ENCODE assay signal across 19 mouse cellular contexts in genomic region chr5:123201987-123202386, GRCm38 (mm10). TPM values are rescaled to one million over a fixed set of nuclear protein-coding genes. Genes with fewer than 3 reads are reported as not detected.
A peak's percentile ranks its signal among the peaks of the same experiment; 100 is the strongest.
DNase-seq lines count a peak whose midpoint lies in the region; ATAC-seq lines count a peak whose summit lies in the region.
"Had no signal": no experiment of that assay in that cellular context is flagged by ENCODE, and none has a peak within 500 bp of the region (broad histone marks: within the 10 kb centered on the region; RNA-seq: fewer than 3 reads in every experiment).

No protein-coding gene starts in this region.

- H3K36me3 ChIP-seq in liver, embryonic 16.5 days (ENCODE audit: control insufficient read depth, insufficient read depth): no peaks in the 10 kb centered on the region
- no peaks in the 10 kb centered on the region for H3K36me3 ChIP-seq in limb, embryonic 10.5 days
- H3K36me3 ChIP-seq: embryonic facial prominence, embryonic 10.5 days; limb, embryonic 13.5 days; midbrain, embryonic 12.5 days had no signal

- WGBS in liver, embryonic 16.5 days (ENCODE audit: insufficient replicate concordance): 35% methylated on average over 5 of the region's 5 CpGs
- 86% methylated on average over 5 of the region's 5 CpGs for WGBS in limb, embryonic 10.5 days

- peak; percentile 63 for ATAC-seq in erythroblast, adult 5-6 weeks (replicated peaks; ENCODE audit: low FRiP score, poor library complexity, severe bottlenecking)
- peak; percentile 71 for ATAC-seq in liver, embryonic 16.5 days (ENCODE audit: low read depth)
- ATAC-seq: CD4-positive, CD25-positive, alpha-beta regulatory T cell, adult 4 months had no signal

- H3K27me3 ChIP-seq in liver, embryonic 16.5 days (ENCODE audit: control insufficient read depth, insufficient read depth, low read depth, low read length): no peaks in the 10 kb centered on the region
- no peaks in the 10 kb centered on the region for H3K27me3 ChIP-seq in limb, embryonic 10.5 days (ENCODE audit: low read depth, poor library complexity, severe bottlenecking)
- H3K27me3 ChIP-seq: limb, embryonic 13.5 days; midbrain, embryonic 12.5 days had no signal

- no peaks in the 10 kb centered on the region for H3K9me3 ChIP-seq in liver, embryonic 16.5 days (replicated peaks; ENCODE audit: control insufficient read depth, low read length)
- 0 out of 2 replicates have a peak, but pooled peaks cover 2% of the 10 kb centered on the region for H3K9me3 ChIP-seq in limb, embryonic 10.5 days (replicated peaks)
- H3K9me3 ChIP-seq: midbrain, embryonic 12.5 days had no signal

- H3K4me2 ChIP-seq in liver, embryonic 16.5 days (ENCODE audit: low read depth, low read length): peak overlapping the region; percentile 39; the same call in 1 of the 2 replicates
- H3K4me2 ChIP-seq: limb, embryonic 13.5 days; midbrain, embryonic 12.5 days had no signal

- H3K27ac ChIP-seq in liver, embryonic 16.5 days (ENCODE audit: low read length): peak overlapping the region; percentile 96
- no peak overlapping the region for H3K27ac ChIP-seq in limb, embryonic 10.5 days
- H3K27ac ChIP-seq: embryonic facial prominence, embryonic 10.5 days; limb, embryonic 13.5 days; midbrain, embryonic 12.5 days had no signal

- peaks cover 20% of the 10 kb centered on the region for H3K4me1 ChIP-seq in liver, embryonic 16.5 days (ENCODE audit: control insufficient read depth, low read depth, low read length)
- no peaks in the 10 kb centered on the region for H3K4me1 ChIP-seq in limb, embryonic 10.5 days
- H3K4me1 ChIP-seq: embryonic facial prominence, embryonic 10.5 days; limb, embryonic 13.5 days; midbrain, embryonic 12.5 days had no signal

- DNase-seq in left cerebral cortex, postnatal 4 days: peak; percentile 51
- no peak for DNase-seq in left cerebral cortex, adult 18-20 months (ENCODE audit: low spot score in 2 of 2)
- DNase-seq in brain, adult 2 months (ENCODE audit: low read depth, low spot score): peak; percentile 7
- DNase-seq in limb, embryonic 10.5 days (ENCODE audit: low spot score): no peak
- DNase-seq in lung, postnatal 36 days: no peak
- no peak for DNase-seq in left cerebral cortex, postnatal 14 days (ENCODE audit: low spot score in 2 of 2)
- DNase-seq: adrenal gland, postnatal 25 days; gastrocnemius, postnatal 10 days; heart, postnatal 14 days; kidney, postnatal 4 days; lung, postnatal 14 days; right cerebral cortex, postnatal 25 days; thymus, postnatal 14 days had no signal

- intact Hi-C loops in left cerebral cortex, postnatal 4 days (cut with DNase I): no loop called here
- intact Hi-C loops in left cerebral cortex, postnatal 14 days (cut with DNase I): no loop called here

- peak overlapping the region; percentile 54 for H3K9ac ChIP-seq in liver, embryonic 16.5 days (ENCODE audit: low read depth, low read length)
- H3K9ac ChIP-seq: limb, embryonic 13.5 days; midbrain, embryonic 12.5 days had no signal

- H3K4me3 ChIP-seq in liver, embryonic 16.5 days (ENCODE audit: low read depth, low read length): no peak overlapping the region
- no peak overlapping the region for H3K4me3 ChIP-seq in limb, embryonic 10.5 days
- H3K4me3 ChIP-seq: embryonic facial prominence, embryonic 10.5 days; limb, embryonic 13.5 days; midbrain, embryonic 12.5 days had no signal

RNA-seq across cellular contexts. Expression of gene Hpd, which starts 19.5 kb away (rescaled TPM):
- not detected for total RNA-seq in left cerebral cortex, postnatal 4 days (2021)
- under 1 TPM in 1 of 2 experiments, not detected in 1; 0.37 TPM for total RNA-seq in left cerebral cortex, adult 18-20 months (2021)
- total RNA-seq in erythroblast, adult 5-6 weeks (2015; ENCODE audit: low replicate concordance): not detected in 2 replicates
- not detected in 2 replicates for total RNA-seq in erythroblast, adult 5-6 weeks (2017; ENCODE audit: low replicate concordance)
- 110 and 129 TPM in 2 replicates for polyA plus RNA-seq in liver, embryonic 16.5 days (2015; fragmentation: Nextera tagmentation; extraction: Ambion mirVana)
- not detected in 2 replicates for polyA plus RNA-seq in limb, embryonic 10.5 days (2016; fragmentation: Nextera tagmentation; extraction: Ambion mirVana)
- not detected for total RNA-seq in left cerebral cortex, postnatal 14 days (2021)
- polyA plus RNA-seq: CD4-positive, CD25-positive, alpha-beta regulatory T cell, adult 4 months; embryonic facial prominence, embryonic 10.5 days; limb, embryonic 13.5 days; midbrain, embryonic 12.5 days had no signal

RNA-seq across cellular contexts. Expression of gene Psmd9, which starts 32.8 kb away (rescaled TPM):
- total RNA-seq in left cerebral cortex, postnatal 4 days (2021): 10 to 100 TPM; 34.9 to 39.3 TPM
- 10 to 100 TPM; 23.1 to 28.3 TPM for total RNA-seq in left cerebral cortex, adult 18-20 months (2021)
- 6.9 and 25.5 TPM in 2 replicates for total RNA-seq in erythroblast, adult 5-6 weeks (2015; ENCODE audit: low replicate concordance)
- total RNA-seq in erythroblast, adult 5-6 weeks (2017; ENCODE audit: low replicate concordance): 13.8 and 28.7 TPM in 2 replicates
- polyA plus RNA-seq in liver, embryonic 16.5 days (2015; fragmentation: Nextera tagmentation; extraction: Ambion mirVana): 63.8 and 73.2 TPM in 2 replicates
- polyA plus RNA-seq in limb, embryonic 10.5 days (2016; fragmentation: Nextera tagmentation; extraction: Ambion mirVana): 90.1 and 92.0 TPM in 2 replicates
- 10 to 100 TPM; 29.2 to 29.7 TPM for total RNA-seq in left cerebral cortex, postnatal 14 days (2021)

RNA-seq across cellular contexts. Expression of gene Wdr66, which starts 49.9 kb away (rescaled TPM):
- total RNA-seq in left cerebral cortex, postnatal 4 days (2021): 1 to 10 TPM; 5.6 to 6.1 TPM
- 1 to 10 TPM; 3.8 to 4.2 TPM for total RNA-seq in left cerebral cortex, adult 18-20 months (2021)
- 0.84 and 11.9 TPM in 2 replicates for total RNA-seq in erythroblast, adult 5-6 weeks (2015; ENCODE audit: low replicate concordance)
- total RNA-seq in erythroblast, adult 5-6 weeks (2017; ENCODE audit: low replicate concordance): 0.42 and 2.4 TPM in 2 replicates
- 0.08 and 0.11 TPM in 2 replicates for polyA plus RNA-seq in liver, embryonic 16.5 days (2015; fragmentation: Nextera tagmentation; extraction: Ambion mirVana)
- polyA plus RNA-seq in limb, embryonic 10.5 days (2016; fragmentation: Nextera tagmentation; extraction: Ambion mirVana): 0.16 and 0.20 TPM in 2 replicates
- total RNA-seq in left cerebral cortex, postnatal 14 days (2021): 1 to 10 TPM; 6.6 to 8.9 TPM

RNA-seq across cellular contexts. Expression of gene Setd1b, which starts 60.0 kb away (rescaled TPM):
- 10 to 100 TPM; 38.5 to 43.9 TPM for total RNA-seq in left cerebral cortex, postnatal 4 days (2021)
- total RNA-seq in left cerebral cortex, adult 18-20 months (2021): 10 to 100 TPM; 34.0 to 34.5 TPM
- total RNA-seq in erythroblast, adult 5-6 weeks (2015; ENCODE audit: low replicate concordance): 15.6 and 19.2 TPM in 2 replicates
- 5.5 and 7.7 TPM in 2 replicates for total RNA-seq in erythroblast, adult 5-6 weeks (2017; ENCODE audit: low replicate concordance)
- 3.5 and 4.1 TPM in 2 replicates for polyA plus RNA-seq in liver, embryonic 16.5 days (2015; fragmentation: Nextera tagmentation; extraction: Ambion mirVana)
- polyA plus RNA-seq in limb, embryonic 10.5 days (2016; fragmentation: Nextera tagmentation; extraction: Ambion mirVana): 9.4 and 10.6 TPM in 2 replicates
- 10 to 100 TPM; 31.3 to 31.4 TPM for total RNA-seq in left cerebral cortex, postnatal 14 days (2021)

Comparison
In these comparisons a context has a peak if more than half of its experiments do, and no peak if none do; other contexts are left out.
1. DNase-seq: peak in left cerebral cortex, postnatal 4 days (single experiment) and brain, adult 2 months (single experiment); none in left cerebral cortex, adult 18-20 months (0 of 2), limb, embryonic 10.5 days (single experiment), lung, postnatal 36 days (single experiment) and left cerebral cortex, postnatal 14 days (0 of 2).